Mouse (Mus musculus) brain, adult 2 months (tissue): ENCODE results near the gene Mtnr1a.

Source experiments
- DNase-seq: peaks from one replicate; pipeline ENCODE4 v3.0.0; 2011; ENCODE audit warnings: low read depth, low spot score

Mtnr1a gene

DNA sequence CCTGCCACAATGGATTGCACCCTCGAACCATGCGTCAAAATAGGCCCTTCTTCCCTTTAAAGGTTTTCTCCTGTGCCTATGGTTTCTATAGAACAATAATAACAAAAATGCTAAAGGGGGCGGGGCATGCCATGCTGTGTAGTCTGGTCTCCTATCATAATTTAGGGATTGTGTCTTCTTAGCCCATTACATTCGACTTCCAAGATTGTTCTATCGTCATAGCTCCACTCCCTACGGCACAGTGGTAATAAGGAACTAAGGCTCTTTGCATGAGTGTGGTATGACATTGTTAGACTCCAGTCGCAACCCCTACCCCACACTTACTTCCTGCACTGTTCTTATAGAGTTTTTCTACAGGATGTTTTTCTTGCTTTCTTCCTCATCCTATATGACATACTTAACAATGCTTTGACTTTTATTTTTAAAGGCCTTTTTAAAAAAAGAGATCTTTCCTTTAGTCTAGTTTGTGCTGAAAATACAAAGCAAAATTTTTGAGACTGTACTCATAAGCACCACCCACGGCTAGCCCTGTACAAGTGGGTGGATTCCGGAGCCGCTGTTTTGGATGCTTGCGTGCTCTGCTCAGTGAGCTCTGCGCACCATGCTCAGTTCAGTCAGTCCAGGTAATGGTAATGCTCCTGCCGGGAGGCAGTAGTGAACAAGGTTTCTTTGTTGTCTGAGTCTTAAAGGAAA, 40.6 kb downstream of the Mtnr1a start:
- peak; percentile 79 for DNase-seq

DNA sequence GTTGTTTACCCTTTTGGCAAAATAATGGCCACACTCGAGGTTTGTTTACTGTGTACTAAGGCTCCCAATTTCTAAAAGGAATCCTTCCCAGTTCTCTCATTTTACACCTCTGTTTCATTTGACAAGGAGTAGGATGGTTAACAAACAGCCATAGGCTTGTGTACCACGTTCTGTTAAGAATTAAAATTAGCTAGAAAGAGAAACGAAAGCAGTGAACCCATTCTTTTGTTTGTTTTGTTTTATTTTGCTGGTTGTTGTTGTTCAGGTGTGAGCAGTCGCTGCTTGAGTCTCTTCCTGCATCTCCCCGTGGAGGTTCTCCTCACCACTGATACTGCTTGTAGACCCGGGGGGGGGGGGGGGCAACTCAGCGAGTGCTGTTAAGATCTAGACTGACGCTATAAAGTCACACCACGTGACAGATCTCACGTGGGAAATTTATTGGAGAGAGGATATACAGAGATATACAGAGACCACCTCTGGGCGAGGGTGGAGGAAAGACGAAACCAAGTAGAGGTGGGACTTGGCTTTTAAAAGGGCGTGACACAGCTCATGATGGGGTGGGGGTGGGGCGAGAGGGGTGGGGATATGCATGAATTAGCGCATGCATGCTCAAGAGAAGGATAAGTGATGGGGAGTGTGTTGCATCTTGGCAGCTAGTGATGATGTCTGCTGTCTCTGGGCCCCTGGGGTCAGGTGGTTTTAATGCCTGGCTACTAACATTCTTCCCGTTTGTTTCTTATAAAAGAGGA, 41.3 kb downstream of the Mtnr1a start:
- no peak for DNase-seq

DNA sequence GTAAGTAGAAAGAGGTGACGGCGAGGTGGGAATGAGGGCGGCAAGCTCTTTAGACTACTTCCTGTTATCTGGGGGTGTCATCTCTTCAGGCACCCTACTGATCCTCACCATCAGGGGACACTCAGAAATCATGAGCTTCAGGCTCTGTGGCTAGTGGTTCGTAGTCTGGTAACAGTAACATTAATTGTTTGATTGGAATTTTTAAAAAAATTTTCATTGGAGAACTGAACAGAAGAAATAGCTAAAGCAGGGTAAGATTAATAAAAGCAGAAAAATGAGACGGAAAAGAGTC, 41.8 kb downstream of the Mtnr1a start:
- DNase-seq: no peak

DNA sequence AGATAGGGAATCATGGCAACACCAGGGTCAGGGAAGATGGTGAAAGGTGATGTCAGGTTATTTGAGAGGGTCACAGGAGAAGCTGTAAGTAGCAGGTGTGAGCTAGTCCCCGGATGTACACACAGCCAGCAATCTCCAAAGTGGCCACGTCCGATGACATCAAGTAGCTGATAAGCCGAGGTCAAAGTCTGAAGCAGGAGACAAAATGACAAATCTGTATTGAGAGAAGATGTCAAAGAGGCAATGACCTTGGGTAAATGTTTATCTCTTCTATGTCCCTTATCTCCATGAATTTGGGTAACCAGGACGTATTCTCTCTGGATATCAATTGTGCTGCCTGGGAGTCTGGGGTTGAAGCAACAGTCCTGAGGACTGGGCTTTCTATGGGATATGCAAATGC, 42.9 kb downstream of the Mtnr1a start:
- DNase-seq: no peak

DNA sequence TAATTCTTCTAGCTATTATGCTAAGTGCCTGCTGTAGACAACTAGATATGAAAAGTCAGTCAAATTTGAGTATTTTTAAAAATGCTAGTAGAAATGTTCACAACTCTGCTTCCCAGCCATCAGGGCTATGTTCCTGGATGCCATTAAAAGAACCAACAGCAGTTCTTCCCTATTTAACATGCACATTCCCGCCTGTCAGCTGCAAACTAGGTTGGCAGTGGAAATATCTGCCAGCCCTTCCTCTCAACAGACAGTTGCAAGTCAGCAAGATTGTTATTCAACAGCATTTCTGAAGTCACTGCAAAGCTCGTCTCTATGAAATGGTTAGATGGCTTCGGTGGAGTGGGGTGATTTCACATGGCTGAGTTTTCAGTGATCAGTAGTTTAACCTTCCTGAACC, 48.7 kb downstream of the Mtnr1a start:
- DNase-seq: peak; percentile 63

DNA sequence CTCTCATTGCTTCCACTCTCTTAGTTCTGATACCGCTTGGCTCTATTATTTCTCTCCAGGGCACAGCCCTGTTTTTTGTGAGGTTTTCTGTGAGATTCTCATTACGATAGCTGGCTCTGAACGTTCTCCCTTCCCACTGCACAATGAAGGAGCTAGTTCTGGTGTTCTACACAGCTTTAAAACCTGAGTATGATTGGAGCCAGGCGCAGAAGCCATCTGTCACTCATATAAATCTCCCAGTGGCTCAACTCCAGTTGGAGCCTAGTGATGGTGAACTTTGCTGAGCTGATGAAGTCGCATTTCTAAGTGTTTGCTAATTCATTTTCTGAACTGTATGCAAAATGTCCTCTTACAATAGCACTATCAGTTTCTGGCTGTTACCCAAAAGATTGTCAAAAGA, 56.7 kb downstream of the Mtnr1a start:
- DNase-seq: no peak
